Mouse (Mus musculus) thymus, postnatal 10 days (tissue): Measurements from ENCODE around the gene Rdh12.

ENCODE experiments used
- DNase-seq, 2 experiments: peaks; one replicate each; pipeline ENCODE4 v3.0.0; 2021; ENCODE audit warnings: low spot score in 2 of 2

Rdh12 gene

GRCm38 (mm10) chr12:79253294-79254053 lies 44.8 kb downstream of the Rdh12 start:
- no peak for DNase-seq

GRCm38 (mm10) chr12:79254975-79255374 lies 46.3 kb downstream of the Rdh12 start:
- DNase-seq, result no peak

- no peak for DNase-seq
Observed at GRCm38 (mm10) chr12:79260154-79260553, 51.4 kb downstream of the Rdh12 start.

DNA sequence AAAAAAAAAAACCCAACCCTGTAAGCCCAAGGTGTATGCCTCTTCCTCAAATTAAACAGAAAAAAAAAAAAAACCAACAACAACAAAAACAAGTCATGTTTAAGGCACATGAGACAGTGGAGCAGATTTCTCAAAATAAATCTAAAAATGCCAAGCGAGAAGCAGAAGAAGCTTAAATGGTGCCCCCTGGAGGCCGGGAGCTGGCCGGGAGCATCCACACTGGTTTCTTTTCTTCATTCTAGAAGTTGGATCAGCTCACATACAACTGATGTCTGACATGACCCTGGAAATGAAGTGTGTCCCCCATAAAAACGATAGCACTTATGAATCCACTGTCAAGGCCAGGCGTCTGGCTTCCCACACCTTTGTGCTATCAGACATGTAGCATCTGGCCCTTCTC lies 52.3 kb downstream of the Rdh12 start:
- peak in 1 of 2 experiments; percentile 14 for DNase-seq
